Mouse (Mus musculus) CH12.LX (cell line): Measurements from ENCODE around the gene Gm1123. TPM values are rescaled to one million over a fixed set of nuclear protein-coding genes. Genes with fewer than 3 reads are reported as not detected.

Source experiments
- DNase-seq: peaks from one replicate; pipeline ENCODE4 v3.0.0-alpha.2; 2013; ENCODE audit errors: extremely low read depth
- H3K27ac ChIP-seq: 2 replicates; pipeline ENCODE4 v1.5.1; 2012; ENCODE audit warnings: low read depth, mild to moderate bottlenecking, control low read depth, moderate library complexity; ENCODE audit not compliant: insufficient read depth
- H3K27me3 ChIP-seq: replicated peaks from 2 replicates; pipeline ENCODE3; 2012; ENCODE audit warnings: inconsistent platforms
- H3K36me3 ChIP-seq, 2 experiments: replicated peaks in 1 of 2; 2 replicates each; pipeline versions ENCODE3 to v1.6.1; 2012; ENCODE audit warnings: inconsistent platforms in 1 of 2, low read length in 1 of 2, mild to moderate bottlenecking in 1 of 2, mixed read lengths in 1 of 2, moderate library complexity in 1 of 2; ENCODE audit not compliant: control insufficient read depth in 1 of 2, insufficient read depth in 1 of 2
- H3K4me1 ChIP-seq, 2 experiments: 2 replicates each; pipeline ENCODE4 v1.6.1; 2012; ENCODE audit warnings: inconsistent platforms in 1 of 2, moderate library complexity in 1 of 2; ENCODE audit not compliant: insufficient read depth in 2 of 2, control insufficient read depth in 1 of 2
- H3K4me2 ChIP-seq: 2 replicates; pipeline ENCODE4 v1.6.1; 2012; ENCODE audit warnings: low read depth, mild to moderate bottlenecking, control low read depth; ENCODE audit not compliant: poor library complexity, insufficient read depth, severe bottlenecking
- H3K4me3 ChIP-seq, 3 experiments: fragments of 150-350 bp in 1 of 3; sonication (generic) in 1 of 3; replicated peaks in 1 of 3; 2 replicates each; pipeline versions ENCODE3 to v1.5.1; 2011 to 2012; ENCODE audit warnings: low read depth in 2 of 3, low read length in 2 of 3, mild to moderate bottlenecking in 2 of 3, moderate library complexity in 2 of 3, control low read depth in 1 of 3, improper control_type of control experiment in 1 of 3, inconsistent platforms in 1 of 3, mixed read lengths in 1 of 3; ENCODE audit not compliant: poor library complexity in 1 of 3
- H3K79me2 ChIP-seq: replicated peaks from 2 replicates; pipeline ENCODE4 v1.6.1; 2012; ENCODE audit warnings: mild to moderate bottlenecking, moderate library complexity; ENCODE audit not compliant: control insufficient read depth, poor library complexity, insufficient read depth, severe bottlenecking; ENCODE audit errors: extremely low read depth
- H3K9ac ChIP-seq: 2 replicates; pipeline ENCODE4 v1.6.1; 2012; ENCODE audit warnings: low read depth, mild to moderate bottlenecking, control low read depth, moderate library complexity; ENCODE audit not compliant: insufficient read depth
- H3K9me3 ChIP-seq: replicated peaks from 2 replicates; pipeline ENCODE3; 2012; ENCODE audit warnings: low read length, inconsistent platforms, mixed read lengths
- BHLHE40 ChIP-seq: IDR thresholded peaks from 2 replicates; pipeline ENCODE4 v1.6.1; 2011; ENCODE audit warnings: mild to moderate bottlenecking, low read depth, low read length, improper control_type of control experiment
- CHD2 ChIP-seq: IDR thresholded peaks from 2 replicates; pipeline ENCODE4 v1.6.1; 2011; ENCODE audit warnings: low read length, improper control_type of control experiment
- CTCF ChIP-seq, 2 experiments: IDR thresholded peaks in 1 of 2; conservative IDR thresholded peaks in 1 of 2; 2 replicates each; pipeline ENCODE4 v1.5.1; 2011 to 2012; ENCODE audit warnings: low read depth in 2 of 2, low read length in 2 of 2, improper control_type of control experiment in 1 of 2, inconsistent platforms in 1 of 2, mild to moderate bottlenecking in 1 of 2, moderate library complexity in 1 of 2
- ELF1 ChIP-seq: IDR thresholded peaks from 2 replicates; pipeline ENCODE4 v1.6.1; 2014; ENCODE audit warnings: low read depth, mild to moderate bottlenecking, inconsistent platforms, low read length, improper control_type of control experiment
- EP300 ChIP-seq: IDR thresholded peaks from 2 replicates; pipeline ENCODE4 v1.6.1; 2011; ENCODE audit warnings: low read length, improper control_type of control experiment
- ETS1 ChIP-seq: conservative IDR thresholded peaks from 2 replicates; pipeline ENCODE4 v1.6.1; 2012; ENCODE audit warnings: low read depth, mild to moderate bottlenecking, inconsistent platforms, low read length, improper control_type of control experiment, moderate library complexity
- GABPA ChIP-seq: IDR thresholded peaks from 2 replicates; pipeline ENCODE4 v1.6.1; 2012; ENCODE audit warnings: low read depth, low read length, improper control_type of control experiment, inconsistent platforms; ENCODE audit not compliant: insufficient replicate concordance
- HCFC1 ChIP-seq: IDR thresholded peaks from 2 replicates; pipeline ENCODE4 v1.6.1; 2012; ENCODE audit warnings: low read depth, mild to moderate bottlenecking, inconsistent platforms, low read length, improper control_type of control experiment
- IRF4 ChIP-seq: IDR thresholded peaks from 2 replicates; pipeline ENCODE4 v1.6.1; 2014; ENCODE audit warnings: low read depth, mild to moderate bottlenecking, inconsistent platforms, low read length, improper control_type of control experiment
- JUN ChIP-seq: IDR thresholded peaks from 2 replicates; pipeline ENCODE4 v1.6.1; 2011; ENCODE audit warnings: low read depth, mild to moderate bottlenecking, low read length, improper control_type of control experiment, moderate library complexity; ENCODE audit not compliant: insufficient read depth
- JUND ChIP-seq: conservative IDR thresholded peaks from 2 replicates; pipeline ENCODE4 v1.6.1; 2011; ENCODE audit warnings: low read depth, low read length, improper control_type of control experiment
- KAT2A ChIP-seq: IDR thresholded peaks from 2 replicates; pipeline ENCODE4 v1.6.1; 2012; ENCODE audit warnings: low read length, improper control_type of control experiment, inconsistent platforms; ENCODE audit not compliant: insufficient replicate concordance
- MAFK ChIP-seq: IDR thresholded peaks from 2 replicates; pipeline ENCODE4 v1.6.1; 2011; ENCODE audit warnings: low read length, improper control_type of control experiment; ENCODE audit not compliant: insufficient replicate concordance
- MAX ChIP-seq: IDR thresholded peaks from 2 replicates; pipeline ENCODE4 v1.6.1; 2011; ENCODE audit warnings: low read length, improper control_type of control experiment
- MAZ ChIP-seq: IDR thresholded peaks from 2 replicates; pipeline ENCODE4 v1.6.1; 2012; ENCODE audit warnings: low read depth, mild to moderate bottlenecking, inconsistent platforms, low read length, improper control_type of control experiment, moderate library complexity
- MEF2A ChIP-seq: IDR thresholded peaks from 2 replicates; pipeline ENCODE4 v1.6.1; 2014; ENCODE audit warnings: low read depth, mild to moderate bottlenecking, inconsistent platforms, low read length, improper control_type of control experiment, borderline replicate concordance
- MXI1 ChIP-seq: IDR thresholded peaks from 2 replicates; pipeline ENCODE4 v1.6.1; 2011; ENCODE audit warnings: mild to moderate bottlenecking, low read depth, low read length, improper control_type of control experiment
- MYC ChIP-seq: IDR thresholded peaks from 2 replicates; pipeline ENCODE4 v1.6.1; 2011; ENCODE audit warnings: low read depth, mild to moderate bottlenecking, improper control_type of control experiment, low read length
- NRF1 ChIP-seq: IDR thresholded peaks from 2 replicates; pipeline ENCODE4 v1.6.1; 2014; ENCODE audit warnings: low read depth, mild to moderate bottlenecking, inconsistent platforms, low read length, improper control_type of control experiment, moderate library complexity
- PAX5 ChIP-seq: IDR thresholded peaks from 2 replicates; pipeline ENCODE4 v1.6.1; 2012; ENCODE audit warnings: low read length, inconsistent platforms, mixed read lengths
- POLR2A ChIP-seq: IDR thresholded peaks from 2 replicates; pipeline ENCODE4 v1.6.1; 2011; ENCODE audit warnings: low read depth, mild to moderate bottlenecking, improper control_type of control experiment, low read length
- POLR2AphosphoS2 ChIP-seq: IDR thresholded peaks from 2 replicates; pipeline ENCODE4 v1.6.1; 2011; ENCODE audit warnings: low read depth, low read length, improper control_type of control experiment
- RAD21 ChIP-seq: IDR thresholded peaks from 2 replicates; pipeline ENCODE4 v1.6.1; 2011; ENCODE audit warnings: low read depth, mild to moderate bottlenecking, low read length, improper control_type of control experiment, moderate library complexity
- RCOR1 ChIP-seq: conservative IDR thresholded peaks from 2 replicates; pipeline ENCODE4 v1.6.1; 2012; ENCODE audit warnings: low read depth, mild to moderate bottlenecking, inconsistent platforms, low read length, improper control_type of control experiment
- SIN3A ChIP-seq: IDR thresholded peaks from 2 replicates; pipeline ENCODE4 v1.6.1; 2012; ENCODE audit warnings: low read length, improper control_type of control experiment, inconsistent platforms
- SMC3 ChIP-seq: IDR thresholded peaks from 2 replicates; pipeline ENCODE4 v1.6.1; 2011; ENCODE audit warnings: low read depth, low read length, improper control_type of control experiment
- TBP ChIP-seq: conservative IDR thresholded peaks from 2 replicates; pipeline ENCODE4 v1.6.1; 2011; ENCODE audit warnings: low read depth, low read length, improper control_type of control experiment
- TCF12 ChIP-seq: IDR thresholded peaks from 2 replicates; pipeline ENCODE4 v1.6.1; 2014; ENCODE audit warnings: low read depth, mild to moderate bottlenecking, inconsistent platforms, low read length, improper control_type of control experiment
- UBTF ChIP-seq: IDR thresholded peaks from 2 replicates; pipeline ENCODE4 v1.6.1; 2012; ENCODE audit warnings: low read depth, mild to moderate bottlenecking, inconsistent platforms, low read length, improper control_type of control experiment, moderate library complexity
- ZMIZ1 ChIP-seq: IDR thresholded peaks from 2 replicates; pipeline ENCODE4 v1.6.1; 2012; ENCODE audit warnings: low read depth, mild to moderate bottlenecking, inconsistent platforms, low read length, improper control_type of control experiment
- dilution Hi-C: fragments of 300-500 bp; cut with MboI; formaldehyde crosslinking; loops from 2 replicates; pipeline ENCODE4 v1.14.3; 2020; ENCODE audit warnings: low sequenced_read_pairs; ENCODE audit not compliant: extremely low pct_unique_long_range_greater_than_20kb, extremely low pct_ligation_motif_present
- in situ Hi-C: fragments of 300-500 bp; cut with MboI; formaldehyde crosslinking; loops from 3 replicates; pipeline ENCODE4 v1.14.3; 2019; ENCODE audit warnings: low sequenced_read_pairs, low pct_ligation_motif_present, low pct_unique_long_range_greater_than_20kb, mixed read lengths
- polyA plus RNA-seq: library from polyadenylated mRNA; unstranded; fragments of >175 nt; gene quantifications from 2 replicates; pipeline ENCODE4 v1.2.1, GENCODE M21; 2012; ENCODE audit warnings: low read depth; ENCODE audit not compliant: insufficient read length
- total RNA-seq, 2 experiments: library from RNA; depleted of rRNA; stranded (reverse); fragments of 300-350 nt in 1 of 2; fragments of >200 nt in 1 of 2; gene quantifications; 2 replicates each; pipeline ENCODE4 v1.2.3; 2012 to 2014

Gene Gm1123
- total and polyA plus RNA-seq, 3 experiments, result not detected

DNA sequence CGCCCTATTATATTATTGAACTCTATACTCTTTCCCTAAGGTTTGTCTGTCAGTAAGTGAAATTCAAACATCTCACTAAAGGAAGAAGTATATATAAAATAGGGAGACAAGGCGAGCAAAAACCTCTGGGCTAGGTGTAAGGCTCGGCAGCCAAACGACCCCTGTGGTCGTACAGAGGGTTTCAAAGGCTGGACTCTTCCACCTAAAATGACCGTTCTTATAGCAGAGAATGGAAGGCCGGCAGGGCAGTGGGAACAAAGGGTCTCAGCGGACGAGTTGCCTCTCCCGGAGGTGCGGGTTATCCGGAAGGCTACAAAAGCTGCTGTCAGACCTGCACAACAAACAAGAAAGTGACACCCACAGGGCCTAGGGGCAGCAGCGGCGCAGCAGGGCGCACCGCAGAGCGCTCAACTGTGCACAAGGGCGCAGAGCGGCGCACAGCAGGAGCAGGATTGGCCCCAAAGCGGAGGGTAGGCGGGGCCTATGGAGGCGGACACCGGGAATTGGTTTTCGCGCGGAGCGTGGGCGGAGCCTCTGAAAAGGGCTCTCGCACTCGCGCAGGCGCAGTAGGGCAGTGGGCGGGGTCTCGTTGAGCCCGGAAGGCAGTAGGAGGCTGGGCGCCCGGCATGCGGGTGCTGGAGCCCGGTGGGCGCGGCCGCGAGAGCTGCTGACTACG lies 49.6 kb downstream of the Gm1123 start, which contains the start of gene Faim (continued):
- TF ChIP-seq UBTF (no peak), MXI1 (peak; percentile 88), IRF4 (peak; percentile 36; the same call in 1 of the 2 replicates), CHD2 (no peak), SIN3A (peak; percentile 81), ZMIZ1 (peak; percentile 80), MYC (no peak; the same call in 1 of the 2 replicates), POLR2AphosphoS2 (no peak), HCFC1 (peak; percentile 53; the same call in 1 of the 2 replicates)

DNA sequence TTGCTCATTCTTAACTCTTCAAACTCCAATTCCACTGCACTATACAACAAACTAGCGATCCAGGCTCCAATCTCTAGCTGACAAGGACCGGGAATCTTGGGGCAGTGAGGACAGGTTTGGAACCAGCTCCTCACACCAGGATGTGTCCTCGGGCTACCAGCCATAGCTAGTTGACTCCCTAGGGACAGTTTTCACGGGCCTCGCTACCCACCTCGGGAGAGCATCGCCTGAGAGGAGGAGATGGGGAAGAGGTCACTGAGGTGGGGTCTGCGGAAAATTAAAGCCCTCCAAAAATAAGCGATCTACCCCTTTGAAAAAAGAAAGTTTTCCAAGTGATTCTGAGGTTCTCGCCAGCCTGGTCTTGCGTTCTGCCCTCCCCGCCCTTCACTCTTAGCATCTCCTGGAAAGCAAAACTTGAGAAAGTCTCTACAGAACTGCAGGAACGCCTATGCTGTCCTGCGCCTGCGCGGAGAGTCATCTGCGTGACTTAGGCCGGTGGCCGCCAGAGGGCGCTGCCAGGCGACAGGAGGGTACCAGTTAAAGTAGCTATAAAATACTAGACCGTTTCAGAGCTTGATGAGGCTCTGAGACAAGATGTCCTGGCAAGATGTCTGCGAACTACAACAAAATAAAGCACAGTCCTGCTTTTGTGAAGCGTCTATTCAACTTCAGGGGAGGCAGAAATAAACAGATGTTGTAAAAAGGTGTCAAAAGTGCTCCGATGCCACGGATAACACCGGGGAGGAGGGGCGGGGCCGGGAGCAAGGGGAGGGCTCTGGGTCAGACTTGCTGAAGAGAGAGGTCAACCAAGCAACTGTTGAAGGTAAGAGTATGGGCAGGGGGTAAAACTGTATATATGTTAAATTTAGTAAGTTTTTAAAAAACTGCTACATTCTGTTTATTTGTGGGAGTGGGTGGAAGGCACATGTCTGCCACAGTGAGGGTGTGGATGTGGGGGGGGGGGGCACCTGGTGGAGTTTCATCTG lies 55.8 kb downstream of the Gm1123 start:
- peaks cover 20% of the 10 kb centered on the region for H3K27me3 ChIP-seq
- dilution Hi-C loops (no loop called here), in situ Hi-C loops (no loop called here)
- peak overlapping the region; percentile 71 for H3K9ac ChIP-seq
- no peaks in the 10 kb centered on the region for H3K9me3 ChIP-seq
- no peaks in the 10 kb centered on the region for H3K36me3 ChIP-seq
- H3K79me2 ChIP-seq, result no peaks in the 10 kb centered on the region
- peak overlapping the region; percentile 28 to 52 (median 47) for H3K4me3 ChIP-seq
- peaks cover 0 to 5% of the 10 kb centered on the region in 2 experiments; a peak in 2 of 4 replicates for H3K4me1 ChIP-seq
- peak overlapping the region; percentile 93 for H3K4me2 ChIP-seq
- no peak overlapping the region for H3K27ac ChIP-seq
- DNase-seq, result peak; percentile 87
- 0 out of 2 replicates have a peak, but pooled peaks have one; percentile 46 for TF ChIP-seq IRF4
- TF ChIP-seq CTCF (conservative IDR thresholded peaks at IDR 0.05 in 1 of 2, IDR thresholded peaks at IDR 0.05 in 1 of 2; ENCODE audit: low read depth in 2 of 2, low read length in 2 of 2), result peak; percentile 85 to 93
- TF ChIP-seq TBP, result 0 out of 2 replicates have a peak, but pooled peaks have one; percentile 40
- TF ChIP-seq MXI1, result no peak; the same call in 1 of the 2 replicates
- TF ChIP-seq MEF2A, result peak; percentile 63
- TF ChIP-seq POLR2A, result peak; percentile 39; the same call in 1 of the 2 replicates
- no peak for TF ChIP-seq PAX5
- TF ChIP-seq POLR2AphosphoS2, result no peak
- TF ChIP-seq ETS1, result no peak
- peak; percentile 54; the same call in 1 of the 2 replicates for TF ChIP-seq MAZ
- TF ChIP-seq ZMIZ1, result no peak
- TF ChIP-seq MYC, result 0 out of 2 replicates have a peak, but pooled peaks have one; percentile 47
- no peak for TF ChIP-seq JUND
- peak; percentile 49 for TF ChIP-seq HCFC1
- 0 out of 2 replicates have a peak, but pooled peaks have one; percentile 29 for TF ChIP-seq SIN3A
- TF ChIP-seq JUN, result no peak
- TF ChIP-seq KAT2A, result no peak
- no peak for TF ChIP-seq GABPA
- TF ChIP-seq MAX, result peak; percentile 58; the same call in 1 of the 2 replicates
- TF ChIP-seq TCF12, result peak; percentile 20; the same call in 1 of the 2 replicates
- TF ChIP-seq SMC3, result peak; percentile 77
- TF ChIP-seq CHD2, result no peak
- no peak for TF ChIP-seq RCOR1
- peak; percentile 67 for TF ChIP-seq RAD21
- no peak; the same call in 1 of the 2 replicates for TF ChIP-seq MAFK
- no peak for TF ChIP-seq EP300
- TF ChIP-seq NRF1, result peak; percentile 98
- no peak for TF ChIP-seq UBTF
- peak; percentile 43; the same call in 1 of the 2 replicates for TF ChIP-seq ELF1
- TF ChIP-seq BHLHE40, result 0 out of 2 replicates have a peak, but pooled peaks have one; percentile 11
